Mouse (Mus musculus): Measurements from ENCODE around the gene Arl5c.

Gene Arl5c

GRCm38 (mm10) chr11:97974746-97975145 is 21.2 kb downstream of the Arl5c start:
- peaks cover 55% of the 10 kb centered on the region for H3K36me3 ChIP-seq (ENCODE audit: insufficient read depth, low read length)
- no peak for TF ChIP-seq CTCF (conservative IDR thresholded peaks at IDR 0.05; ENCODE audit: low read length)
- no peak for TF ChIP-seq POU5F1 (IDR thresholded peaks at IDR 0.05; ENCODE audit: borderline replicate concordance, low read length)
- TF ChIP-seq NANOG (IDR thresholded peaks at IDR 0.05; ENCODE audit: borderline replicate concordance, low read length) = no peak

GRCm38 (mm10) chr11:97974141-97974540 is 21.8 kb downstream of the Arl5c start:
- Histone ChIP-seq H3K4me3 (replicated peaks; ENCODE audit: low read length) (no peak overlapping the region), H3K9me3 (ENCODE audit: low read length) (no peaks in the 10 kb centered on the region), H3K27me3 (ENCODE audit: insufficient read depth, low read length) (no peaks in the 10 kb centered on the region), H3K36me3 (ENCODE audit: insufficient read depth, low read length) (peaks cover 55% of the 10 kb centered on the region), H3K4me1 (replicated peaks; ENCODE audit: low read depth, low read length) (peaks cover 59% of the 10 kb centered on the region)
- TF ChIP-seq CTCF (conservative IDR thresholded peaks at IDR 0.05; ENCODE audit: low read length) = no peak
- no peak for TF ChIP-seq POU5F1 (IDR thresholded peaks at IDR 0.05; ENCODE audit: borderline replicate concordance, low read length)
- no peak for TF ChIP-seq NANOG (IDR thresholded peaks at IDR 0.05; ENCODE audit: borderline replicate concordance, low read length)

More at GRCm38 (mm10) chr11:97974746-97975145, 21.2 kb downstream of the Arl5c start:
- H3K4me3 ChIP-seq (replicated peaks; ENCODE audit: low read length) = no peak overlapping the region
- no peaks in the 10 kb centered on the region for H3K27me3 ChIP-seq (ENCODE audit: insufficient read depth, low read length)
- peaks cover 66% of the 10 kb centered on the region for H3K4me1 ChIP-seq (replicated peaks; ENCODE audit: low read depth, low read length)
- no peaks in the 10 kb centered on the region for H3K9me3 ChIP-seq (ENCODE audit: low read length)

- H3K4me3 ChIP-seq (replicated peaks; ENCODE audit: low read length) = no peak overlapping the region
- H3K27me3 ChIP-seq (ENCODE audit: insufficient read depth, low read length) = no peaks in the 10 kb centered on the region
- H3K4me1 ChIP-seq (replicated peaks; ENCODE audit: low read depth, low read length) = peaks cover 45% of the 10 kb centered on the region
- TF ChIP-seq NANOG (IDR thresholded peaks at IDR 0.05; ENCODE audit: borderline replicate concordance, low read length) (no peak), CTCF (conservative IDR thresholded peaks at IDR 0.05; ENCODE audit: low read length) (no peak; the same call in 1 of the 2 replicates), POU5F1 (IDR thresholded peaks at IDR 0.05; ENCODE audit: borderline replicate concordance, low read length) (no peak)
- no peaks in the 10 kb centered on the region for H3K9me3 ChIP-seq (ENCODE audit: low read length)
- H3K36me3 ChIP-seq (ENCODE audit: insufficient read depth, low read length) = peaks cover 45% of the 10 kb centered on the region
These were observed 23.5 kb downstream of the Arl5c start for GRCm38 (mm10) chr11:97972434-97972833.

GRCm38 (mm10) chr11:97971232-97971631 is 24.7 kb downstream of the Arl5c start:
- Histone ChIP-seq H3K9me3 (ENCODE audit: low read length) (no peaks in the 10 kb centered on the region), H3K36me3 (ENCODE audit: insufficient read depth, low read length) (peaks cover 40% of the 10 kb centered on the region), H3K4me1 (replicated peaks; ENCODE audit: low read depth, low read length) (peaks cover 45% of the 10 kb centered on the region), H3K4me3 (replicated peaks; ENCODE audit: low read length) (no peak overlapping the region), H3K27me3 (ENCODE audit: insufficient read depth, low read length) (no peaks in the 10 kb centered on the region)
- TF ChIP-seq NANOG (IDR thresholded peaks at IDR 0.05; ENCODE audit: borderline replicate concordance, low read length) (no peak), POU5F1 (IDR thresholded peaks at IDR 0.05; ENCODE audit: borderline replicate concordance, low read length) (no peak), CTCF (conservative IDR thresholded peaks at IDR 0.05; ENCODE audit: low read length) (no peak)

GRCm38 (mm10) chr11:97970771-97971170 is 25.2 kb downstream of the Arl5c start:
- Histone ChIP-seq H3K27me3 (ENCODE audit: insufficient read depth, low read length) (no peaks in the 10 kb centered on the region), H3K36me3 (ENCODE audit: insufficient read depth, low read length) (peaks cover 36% of the 10 kb centered on the region), H3K4me3 (replicated peaks; ENCODE audit: low read length) (no peak overlapping the region), H3K4me1 (replicated peaks; ENCODE audit: low read depth, low read length) (peaks cover 40% of the 10 kb centered on the region), H3K9me3 (ENCODE audit: low read length) (no peaks in the 10 kb centered on the region)
- TF ChIP-seq CTCF (conservative IDR thresholded peaks at IDR 0.05; ENCODE audit: low read length) (no peak), POU5F1 (IDR thresholded peaks at IDR 0.05; ENCODE audit: borderline replicate concordance, low read length) (no peak), NANOG (IDR thresholded peaks at IDR 0.05; ENCODE audit: borderline replicate concordance, low read length) (no peak)

- H3K4me3 ChIP-seq (replicated peaks; ENCODE audit: low read length) = no peak overlapping the region
- TF ChIP-seq CTCF (conservative IDR thresholded peaks at IDR 0.05; ENCODE audit: low read length) = no peak
- TF ChIP-seq NANOG (IDR thresholded peaks at IDR 0.05; ENCODE audit: borderline replicate concordance, low read length) = no peak
- TF ChIP-seq POU5F1 (IDR thresholded peaks at IDR 0.05; ENCODE audit: borderline replicate concordance, low read length) = no peak
- H3K9me3 ChIP-seq (ENCODE audit: low read length) = no peaks in the 10 kb centered on the region
- H3K36me3 ChIP-seq (ENCODE audit: insufficient read depth, low read length) = peaks cover 13% of the 10 kb centered on the region
- no peaks in the 10 kb centered on the region for H3K27me3 ChIP-seq (ENCODE audit: insufficient read depth, low read length)
- peaks cover 43% of the 10 kb centered on the region for H3K4me1 ChIP-seq (replicated peaks; ENCODE audit: low read depth, low read length)
These were observed 27.6 kb downstream of the Arl5c start for GRCm38 (mm10) chr11:97968385-97968784.

- peaks cover 8% of the 10 kb centered on the region for H3K36me3 ChIP-seq (ENCODE audit: insufficient read depth, low read length)
- no peaks in the 10 kb centered on the region for H3K27me3 ChIP-seq (ENCODE audit: insufficient read depth, low read length)
- H3K4me1 ChIP-seq (replicated peaks; ENCODE audit: low read depth, low read length) = peaks cover 45% of the 10 kb centered on the region
- H3K9me3 ChIP-seq (ENCODE audit: low read length) = no peaks in the 10 kb centered on the region
- TF ChIP-seq POU5F1 (IDR thresholded peaks at IDR 0.05; ENCODE audit: borderline replicate concordance, low read length) = no peak
- TF ChIP-seq CTCF (conservative IDR thresholded peaks at IDR 0.05; ENCODE audit: low read length) = no peak
- no peak for TF ChIP-seq NANOG (IDR thresholded peaks at IDR 0.05; ENCODE audit: borderline replicate concordance, low read length)
- H3K4me3 ChIP-seq (replicated peaks; ENCODE audit: low read length) = no peak overlapping the region
These were observed 28.9 kb downstream of the Arl5c start for GRCm38 (mm10) chr11:97967114-97967513.

- no peak overlapping the region for H3K4me3 ChIP-seq (replicated peaks; ENCODE audit: low read length)
- H3K9me3 ChIP-seq (ENCODE audit: low read length) = no peaks in the 10 kb centered on the region
- TF ChIP-seq CTCF (conservative IDR thresholded peaks at IDR 0.05; ENCODE audit: low read length) (peak; percentile 19; the same call in 1 of the 2 replicates), NANOG (IDR thresholded peaks at IDR 0.05; ENCODE audit: borderline replicate concordance, low read length) (no peak)
- no peaks in the 10 kb centered on the region for H3K27me3 ChIP-seq (ENCODE audit: insufficient read depth, low read length)
- H3K36me3 ChIP-seq (ENCODE audit: insufficient read depth, low read length) = peaks cover 4% of the 10 kb centered on the region; the same call in 1 of the 2 replicates
- H3K4me1 ChIP-seq (replicated peaks; ENCODE audit: low read depth, low read length) = peaks cover 66% of the 10 kb centered on the region
These were observed 35.1 kb downstream of the Arl5c start for GRCm38 (mm10) chr11:97960907-97961306.

GRCm38 (mm10) chr11:97959300-97959680 is 36.7 kb downstream of the Arl5c start:
- Histone ChIP-seq H3K36me3 (ENCODE audit: insufficient read depth, low read length) (peaks cover 17% of the 10 kb centered on the region), H3K4me3 (replicated peaks; ENCODE audit: low read length) (no peak overlapping the region), H3K4me1 (replicated peaks; ENCODE audit: low read depth, low read length) (peaks cover 79% of the 10 kb centered on the region), H3K9me3 (ENCODE audit: low read length) (no peaks in the 10 kb centered on the region), H3K27me3 (ENCODE audit: insufficient read depth, low read length) (no peaks in the 10 kb centered on the region)
- TF ChIP-seq NANOG (IDR thresholded peaks at IDR 0.05; ENCODE audit: borderline replicate concordance, low read length) = no peak
- no peak for TF ChIP-seq CTCF (conservative IDR thresholded peaks at IDR 0.05; ENCODE audit: low read length)
- TF ChIP-seq POU5F1 (IDR thresholded peaks at IDR 0.05; ENCODE audit: borderline replicate concordance, low read length) = no peak
